Mouse (Mus musculus) heart, adult 9 months (tissue): ENCODE measurements around the gene Serpinb3d.
"Not testable (repeated sequence)": the region's sequence is repeated elsewhere in the genome, so short reads cannot be mapped to it uniquely, and the experiment has no call there.

Experiments used
- DNase-seq, 2 experiments: peaks; one replicate each; pipeline ENCODE4 v3.0.0; 2022; ENCODE audit warnings: low spot score in 2 of 2

Gene Serpinb3d

GRCm38 (mm10) chr1:107083406-107083805, at the start of gene Serpinb3d:
Gene Serpinb3d, minus strand, starts transcription at chr1:107083506.
- DNase-seq = no peak

GRCm38 (mm10) chr1:107127453-107127852, 44.1 kb upstream of the Serpinb3d start:
- not testable (repeated sequence) for DNase-seq

- DNase-seq = no peak
These were observed 15.1 kb upstream of the Serpinb3d start for GRCm38 (mm10) chr1:107098417-107098816.

GRCm38 (mm10) chr1:107052203-107052602, 31.1 kb downstream of the Serpinb3d start, which contains the start of gene Serpinb3a:
Gene Serpinb3a, minus strand, starts transcription at chr1:107052303.
- DNase-seq = no peak

- DNase-seq = not testable (repeated sequence)
These were observed 49.1 kb downstream of the Serpinb3d start for GRCm38 (mm10) chr1:107034236-107034635.
